Mouse (Mus musculus) G1E (cell line): Measurements from ENCODE around the gene Irak1bp1.

Experiments
- CTCF ChIP-seq: IDR thresholded peaks from 2 replicates; pipeline ENCODE4 v1.5.1; 2012; ENCODE audit warnings: low read depth, low read length, inconsistent platforms, mixed read lengths
- GATA1 ChIP-seq: IDR thresholded peaks from 2 replicates; pipeline ENCODE4 v1.6.1; 2012; ENCODE audit warnings: borderline replicate concordance, low read length, inconsistent platforms, mixed read lengths
- POLR2AphosphoS5 ChIP-seq: IDR thresholded peaks from 2 replicates; pipeline ENCODE4 v1.6.1; 2012; ENCODE audit warnings: low read depth, low read length, inconsistent platforms; ENCODE audit not compliant: insufficient replicate concordance
- TAL1 ChIP-seq: conservative IDR thresholded peaks from 2 replicates; pipeline ENCODE4 v1.6.1; 2012; ENCODE audit warnings: low read depth, low read length, inconsistent platforms, mixed read lengths

DNA sequence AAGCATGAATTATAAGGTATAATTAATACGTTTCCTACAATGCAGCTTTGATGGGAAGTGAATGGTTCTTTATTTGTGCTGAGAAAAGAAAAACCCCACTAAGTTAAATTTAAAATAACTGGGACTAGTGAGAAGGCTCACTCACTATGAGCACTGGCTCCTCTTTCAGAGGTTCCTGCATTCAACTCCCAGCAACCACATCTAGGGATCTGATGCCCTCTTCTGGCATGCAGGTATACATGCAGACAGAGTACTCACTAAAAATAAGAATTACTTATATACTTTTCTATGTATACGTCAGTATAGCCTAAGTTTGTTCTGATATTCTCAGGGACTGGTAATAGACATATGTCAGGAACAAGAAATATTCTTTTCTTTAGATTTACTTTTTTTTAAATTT, 24.7 kb downstream of the Irak1bp1 start:
- TF ChIP-seq CTCF (no peak), GATA1 (no peak), TAL1 (no peak), POLR2AphosphoS5 (no peak)
